Mouse (Mus musculus): ENCODE data around the gene Arpp21. TPM values are rescaled to one million over a fixed set of nuclear protein-coding genes. Genes with fewer than 3 reads are reported as not detected.

Gene Arpp21
- total and polyA plus RNA-seq, 3 experiments: 0.99 to 1.3 (median 1.0) TPM

GRCm38 (mm10) chr9:112233822-112234504, 1.8 kb downstream of the Arpp21 start:
- H3K4me1 ChIP-seq (ENCODE audit: control insufficient read depth, insufficient read depth, low read length): no peaks in the 10 kb centered on the region
- H3K36me3 ChIP-seq (ENCODE audit: control insufficient read depth, insufficient read depth, low read length): no peaks in the 10 kb centered on the region
- 23% methylated on average over 12 of the region's 12 CpGs for WGBS
- no peak for TF ChIP-seq EP300 (IDR thresholded peaks at IDR 0.05; ENCODE audit: insufficient read depth, low read depth, low read length)
- no peak for TF ChIP-seq CTCF (IDR thresholded peaks at IDR 0.05)
- TF ChIP-seq POLR2A (IDR thresholded peaks at IDR 0.05; ENCODE audit: insufficient read depth, low read depth, low read length): no peak
- no peak for DNase-seq
- H3K4me3 ChIP-seq: no peak overlapping the region
- no peak overlapping the region for H3K27ac ChIP-seq
- H3K79me2 ChIP-seq (replicated peaks; ENCODE audit: control insufficient read depth, insufficient read depth, low read length): no peaks in the 10 kb centered on the region
- intact Hi-C loops (cut with DNase I): no loop called here
- H3K27me3 ChIP-seq (ENCODE audit: control insufficient read depth, insufficient read depth, low read length): peaks cover 2% of the 10 kb centered on the region
- H3K9ac ChIP-seq (ENCODE audit: low read depth, low read length): no peak overlapping the region

GRCm38 (mm10) chr9:112233378-112233777, 2.4 kb downstream of the Arpp21 start:
- no peak overlapping the region for H3K9ac ChIP-seq (ENCODE audit: low read depth, low read length)
- TF ChIP-seq EP300 (IDR thresholded peaks at IDR 0.05; ENCODE audit: insufficient read depth, low read depth, low read length) (no peak), CTCF (IDR thresholded peaks at IDR 0.05) (no peak), POLR2A (IDR thresholded peaks at IDR 0.05; ENCODE audit: insufficient read depth, low read depth, low read length) (no peak)
- H3K79me2 ChIP-seq (replicated peaks; ENCODE audit: control insufficient read depth, insufficient read depth, low read length): no peaks in the 10 kb centered on the region
- no peak for DNase-seq
- H3K36me3 ChIP-seq (ENCODE audit: control insufficient read depth, insufficient read depth, low read length): no peaks in the 10 kb centered on the region
- H3K27ac ChIP-seq: no peak overlapping the region
- intact Hi-C loops (cut with DNase I): no loop called here
- H3K4me3 ChIP-seq: no peak overlapping the region
- H3K27me3 ChIP-seq (ENCODE audit: control insufficient read depth, insufficient read depth, low read length): peaks cover 2% of the 10 kb centered on the region
- 83% methylated on average over 6 of the region's 6 CpGs for WGBS
- H3K4me1 ChIP-seq (ENCODE audit: control insufficient read depth, insufficient read depth, low read length): no peaks in the 10 kb centered on the region

DNA sequence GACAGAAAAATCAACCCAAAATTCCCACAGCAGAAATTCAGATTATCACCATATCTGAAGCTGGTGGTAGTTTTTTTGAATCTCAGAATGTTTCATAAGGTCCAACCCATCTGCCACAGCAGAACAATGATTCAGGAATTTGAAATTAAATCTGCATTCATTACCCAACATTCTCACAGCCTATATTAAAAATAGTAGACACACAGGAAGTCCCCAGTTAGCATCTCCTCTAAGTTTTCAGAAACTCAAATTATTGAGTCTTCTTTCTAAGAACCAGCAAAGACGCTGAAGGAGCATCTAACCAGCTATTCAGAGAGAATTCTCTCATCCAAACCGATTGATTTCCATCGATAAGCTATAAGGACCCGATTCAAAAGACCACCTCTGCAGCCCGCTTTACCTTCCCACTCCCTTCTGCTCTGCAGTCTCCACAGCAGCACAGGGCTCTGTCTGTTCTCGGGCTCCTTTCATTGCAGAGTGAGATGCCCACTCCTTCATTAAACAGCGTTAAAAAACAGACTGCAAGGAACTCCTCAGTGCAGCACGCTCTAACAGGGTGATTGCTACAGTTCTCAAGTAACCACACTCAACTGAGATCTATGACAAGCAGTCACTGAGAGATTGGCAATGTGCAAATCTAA, 3.7 kb downstream of the Arpp21 start:
- Histone ChIP-seq H3K36me3 (ENCODE audit: control insufficient read depth, insufficient read depth, low read length) (no peaks in the 10 kb centered on the region), H3K27me3 (ENCODE audit: control insufficient read depth, insufficient read depth, low read length) (peaks cover 2% of the 10 kb centered on the region), H3K79me2 (replicated peaks; ENCODE audit: control insufficient read depth, insufficient read depth, low read length) (no peaks in the 10 kb centered on the region), H3K27ac (no peak overlapping the region), H3K9ac (ENCODE audit: low read depth, low read length) (no peak overlapping the region), H3K4me3 (no peak overlapping the region), H3K4me1 (ENCODE audit: control insufficient read depth, insufficient read depth, low read length) (no peaks in the 10 kb centered on the region)
- DNase-seq: no peak
- 64% methylated on average over 8 of the region's 8 CpGs for WGBS
- TF ChIP-seq EP300 (IDR thresholded peaks at IDR 0.05; ENCODE audit: insufficient read depth, low read depth, low read length) (no peak), POLR2A (IDR thresholded peaks at IDR 0.05; ENCODE audit: insufficient read depth, low read depth, low read length) (no peak), CTCF (IDR thresholded peaks at IDR 0.05) (no peak)
- intact Hi-C loops (cut with DNase I): no loop called here

- no peak for TF ChIP-seq CTCF (IDR thresholded peaks at IDR 0.05)
- Histone ChIP-seq H3K27me3 (ENCODE audit: control insufficient read depth, insufficient read depth, low read length) (peaks cover 2% of the 10 kb centered on the region), H3K36me3 (ENCODE audit: control insufficient read depth, insufficient read depth, low read length) (no peaks in the 10 kb centered on the region), H3K79me2 (replicated peaks; ENCODE audit: control insufficient read depth, insufficient read depth, low read length) (no peaks in the 10 kb centered on the region), H3K9ac (ENCODE audit: low read depth, low read length) (no peak overlapping the region), H3K4me1 (ENCODE audit: control insufficient read depth, insufficient read depth, low read length) (peaks cover 2% of the 10 kb centered on the region; the same call in 1 of the 2 replicates), H3K27ac (no peak overlapping the region), H3K4me3 (no peak overlapping the region)
- DNase-seq: no peak
- intact Hi-C loops (cut with DNase I): no loop called here
- 79% methylated on average over 5 of the region's 5 CpGs for WGBS
Measured at GRCm38 (mm10) chr9:112231383-112231782, 4.4 kb downstream of the Arpp21 start.

DNA sequence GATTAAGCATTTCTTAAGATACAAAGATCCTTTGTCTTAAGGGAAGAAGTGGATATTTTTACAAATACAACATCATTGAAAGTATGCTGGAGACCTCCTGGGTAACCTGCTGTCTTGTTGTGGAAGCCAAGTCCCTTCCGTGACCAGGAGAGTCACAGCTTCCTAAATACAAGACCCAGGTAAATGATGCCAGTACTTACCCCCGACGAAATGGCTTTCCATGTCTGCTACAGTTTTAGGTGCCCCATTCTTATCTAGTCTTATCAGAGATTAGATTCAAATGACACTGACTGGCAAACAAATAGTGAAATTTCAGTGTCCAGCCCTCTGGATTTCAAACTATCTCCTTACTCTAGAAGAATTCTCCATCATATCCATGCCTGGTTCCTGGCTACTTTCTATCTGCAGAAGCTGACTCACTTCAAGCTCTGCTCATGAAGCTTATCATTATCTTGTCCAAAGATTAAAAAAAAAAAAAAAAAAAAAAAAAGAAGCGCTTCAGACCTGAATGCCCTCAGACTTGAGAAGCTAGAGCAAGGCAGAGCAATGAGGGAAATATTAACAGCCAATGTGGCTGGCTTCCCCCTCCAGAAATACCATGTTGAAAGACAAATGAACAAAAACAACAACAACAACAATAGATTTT, 4.9 kb downstream of the Arpp21 start:
- 72% methylated on average over 4 of the region's 4 CpGs for WGBS
- intact Hi-C loops (cut with DNase I): no loop called here
- Histone ChIP-seq H3K9ac (ENCODE audit: low read depth, low read length) (no peak overlapping the region), H3K4me1 (ENCODE audit: control insufficient read depth, insufficient read depth, low read length) (peaks cover 2% of the 10 kb centered on the region; the same call in 1 of the 2 replicates), H3K79me2 (replicated peaks; ENCODE audit: control insufficient read depth, insufficient read depth, low read length) (no peaks in the 10 kb centered on the region), H3K4me3 (no peak overlapping the region), H3K27ac (no peak overlapping the region), H3K27me3 (ENCODE audit: control insufficient read depth, insufficient read depth, low read length) (peaks cover 2% of the 10 kb centered on the region), H3K36me3 (ENCODE audit: control insufficient read depth, insufficient read depth, low read length) (no peaks in the 10 kb centered on the region)
- TF ChIP-seq CTCF (IDR thresholded peaks at IDR 0.05) (no peak), EP300 (IDR thresholded peaks at IDR 0.05; ENCODE audit: insufficient read depth, low read depth, low read length) (no peak), POLR2A (IDR thresholded peaks at IDR 0.05; ENCODE audit: insufficient read depth, low read depth, low read length) (no peak)
- no peak for DNase-seq

- no peak overlapping the region for H3K27ac ChIP-seq
- H3K4me1 ChIP-seq (ENCODE audit: control insufficient read depth, insufficient read depth, low read length): peaks cover 2% of the 10 kb centered on the region; the same call in 1 of the 2 replicates
- H3K36me3 ChIP-seq (ENCODE audit: control insufficient read depth, insufficient read depth, low read length): no peaks in the 10 kb centered on the region
- no peak overlapping the region for H3K4me3 ChIP-seq
- H3K27me3 ChIP-seq (ENCODE audit: control insufficient read depth, insufficient read depth, low read length): no peaks in the 10 kb centered on the region
- TF ChIP-seq EP300 (IDR thresholded peaks at IDR 0.05; ENCODE audit: insufficient read depth, low read depth, low read length): no peak
- no peak for TF ChIP-seq POLR2A (IDR thresholded peaks at IDR 0.05; ENCODE audit: insufficient read depth, low read depth, low read length)
- no peak for TF ChIP-seq CTCF (IDR thresholded peaks at IDR 0.05)
- no peaks in the 10 kb centered on the region for H3K79me2 ChIP-seq (replicated peaks; ENCODE audit: control insufficient read depth, insufficient read depth, low read length)
- no peak overlapping the region for H3K9ac ChIP-seq (ENCODE audit: low read depth, low read length)
- WGBS: 81% methylated on average over 3 of the region's 3 CpGs
- intact Hi-C loops (cut with DNase I): no loop called here
- DNase-seq: no peak
Measured at GRCm38 (mm10) chr9:112228470-112228869, 7.3 kb downstream of the Arpp21 start.

Measured in heart, adult 2 months (tissue).